Mouse (Mus musculus) left cerebral cortex, postnatal 14 days (tissue): ENCODE data around the gene Dlx5. TPM values are rescaled to one million over a fixed set of nuclear protein-coding genes. Genes with fewer than 3 reads are reported as not detected.

Experiments
- DNase-seq, 2 experiments: peaks; one replicate each; pipeline ENCODE4 v3.0.0; 2021 to 2022; ENCODE audit warnings: low spot score in 2 of 2, mixed read lengths in 1 of 2
- intact Hi-C: fragments of 180-260 bp; cut with DNase I; formaldehyde crosslinking; loops from one replicate; pipeline ENCODE4 v1.15.1; 2025
- total RNA-seq, 2 experiments: library from RNA; stranded (reverse); gene quantifications; 2 replicates each; pipeline ENCODE4 v1.2.3; 2021

Dlx5 gene
- total RNA-seq, 2 experiments from 2014 or later, result 6.4 to 6.9 TPM

DNA sequence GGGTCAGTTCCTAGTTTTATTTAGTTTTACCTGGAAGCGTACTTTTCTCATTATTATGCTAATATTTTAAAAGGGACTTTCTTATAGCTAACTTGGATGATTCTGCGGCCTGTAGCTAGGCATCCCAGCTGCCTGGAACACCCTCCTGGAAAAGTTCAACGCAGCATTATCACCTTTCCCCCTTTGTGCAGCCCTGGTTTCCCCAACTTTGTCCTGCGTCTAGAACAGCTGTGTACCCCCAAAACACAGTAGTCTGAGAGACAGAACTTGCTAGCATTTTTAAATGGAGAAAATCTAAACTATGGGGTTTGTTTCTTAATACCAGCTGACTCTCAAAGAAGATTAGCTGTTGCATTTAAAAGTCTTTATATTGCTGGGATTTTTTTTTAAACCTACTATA is 33.3 kb downstream of the Dlx5 start:
- intact Hi-C loops, result no loop called here

GRCm38 (mm10) chr6:6833301-6833700 is 48.6 kb downstream of the Dlx5 start:
- intact Hi-C loops, result no loop called here
- DNase-seq, result no peak

More for the DNA sequence above, 33.3 kb downstream of the Dlx5 start:
- DNase-seq, result no peak

GRCm38 (mm10) chr6:6830446-6830845 is 51.4 kb downstream of the Dlx5 start:
- no peak for DNase-seq
- intact Hi-C loops, result no loop called here

Other genes starting within 250 kb of the Dlx5 start
- 10 to 100 TPM in 1 of 2 experiments, 1 to 10 TPM in 1; 8.9 to 10.8 TPM for gene Dlx6, start 18.8 kb downstream of the Dlx5 start, total RNA-seq
- 1 to 10 TPM; 3.6 to 3.8 TPM for gene Sdhaf3, start 73.9 kb upstream of the Dlx5 start, total RNA-seq